Comparison of ENCODE assay signal across 11 mouse cellular contexts in the genomic region with DNA sequence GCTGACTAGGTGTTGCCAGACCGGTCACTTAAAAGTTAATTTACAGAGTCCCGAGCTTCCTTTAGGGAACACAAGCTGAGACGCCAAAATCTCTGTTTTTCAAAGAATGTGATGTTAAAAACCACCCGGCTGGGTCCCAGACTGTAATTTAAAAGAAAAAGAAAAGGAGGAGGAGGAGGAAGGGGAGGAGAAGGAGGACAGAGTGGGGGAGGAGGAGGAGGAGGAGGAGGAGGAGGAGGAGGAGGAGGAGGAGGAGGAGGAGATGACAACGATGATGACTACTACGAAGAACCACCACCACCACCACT. TPM values are rescaled to one million over a fixed set of nuclear protein-coding genes. Genes with fewer than 3 reads are reported as not detected.
DNase-seq lines count a peak whose midpoint lies in the region; ATAC-seq lines count a peak whose summit lies in the region.
"Had no signal": no experiment of that assay in that cellular context is flagged by ENCODE, and none has a peak within 500 bp of the region (broad histone marks: within the 10 kb centered on the region; RNA-seq: fewer than 3 reads in every experiment).

No protein-coding gene starts in this region.

- H3K27ac ChIP-seq in heart, embryonic 15.5 days: peak overlapping the region; percentile 65; the same call in 1 of the 2 replicates
- peak overlapping the region; percentile 87 for H3K27ac ChIP-seq in embryonic facial prominence, embryonic 10.5 days (replicated peaks)
- H3K27ac ChIP-seq in hindbrain, embryonic 10.5 days: peak overlapping the region; percentile 81
- no peak overlapping the region for H3K27ac ChIP-seq in midbrain, embryonic 12.5 days (replicated peaks)
- H3K27ac ChIP-seq: liver, embryonic 13.5 days had no signal

- no peaks in the 10 kb centered on the region for H3K9me3 ChIP-seq in heart, embryonic 15.5 days (replicated peaks)
- H3K9me3 ChIP-seq in embryonic facial prominence, embryonic 10.5 days: no peaks in the 10 kb centered on the region; the same call in 1 of the 2 replicates
- peaks cover 6% of the 10 kb centered on the region; the same call in 1 of the 2 replicates for H3K9me3 ChIP-seq in hindbrain, embryonic 10.5 days
- H3K9me3 ChIP-seq in midbrain, embryonic 12.5 days: no peaks in the 10 kb centered on the region
- H3K9me3 ChIP-seq: liver, embryonic 13.5 days had no signal

- intact Hi-C loops in heart, postnatal 14 days (cut with DNase I): loop anchor here (1.0 to 2.0 kb wide), 4 partner anchors 76 to 252 kb away; no protein-coding TSS in a partner anchor

- peak overlapping the region; percentile 39 for H3K4me3 ChIP-seq in heart, embryonic 15.5 days
- H3K4me3 ChIP-seq in embryonic facial prominence, embryonic 10.5 days: peak overlapping the region; percentile 49
- peak overlapping the region; percentile 37 for H3K4me3 ChIP-seq in hindbrain, embryonic 10.5 days
- H3K4me3 ChIP-seq in midbrain, embryonic 12.5 days: peak overlapping the region; percentile 30

- peak overlapping the region; percentile 67 for H3K4me2 ChIP-seq in heart, embryonic 15.5 days
- peak overlapping the region; percentile 46 for H3K4me2 ChIP-seq in midbrain, embryonic 12.5 days (replicated peaks)

- H3K27me3 ChIP-seq in heart, embryonic 15.5 days: no peaks in the 10 kb centered on the region
- H3K27me3 ChIP-seq in embryonic facial prominence, embryonic 10.5 days (replicated peaks; ENCODE audit: low read depth, poor library complexity, severe bottlenecking): peaks cover 1% of the 10 kb centered on the region; the same call in 1 of the 2 replicates
- 0 out of 2 replicates have a peak, but pooled peaks cover 5% of the 10 kb centered on the region for H3K27me3 ChIP-seq in hindbrain, embryonic 10.5 days (ENCODE audit: insufficient read depth, poor library complexity, severe bottlenecking)
- no peaks in the 10 kb centered on the region for H3K27me3 ChIP-seq in midbrain, embryonic 12.5 days

- no peak for DNase-seq in heart, postnatal 14 days
- DNase-seq in embryonic facial prominence, embryonic 10.5 days (ENCODE audit: low spot score): no peak
- DNase-seq in hindbrain, embryonic 10.5 days (ENCODE audit: low spot score): no peak
- no peak for DNase-seq in layer of hippocampus, adult 18-20 months (ENCODE audit: low spot score in 2 of 2)
- DNase-seq in layer of hippocampus, adult 9-10 months (ENCODE audit: low spot score): no peak
- no peak for DNase-seq in B cell, adult 2 months

- H3K36me3 ChIP-seq in heart, embryonic 15.5 days: no peaks in the 10 kb centered on the region
- no peaks in the 10 kb centered on the region for H3K36me3 ChIP-seq in embryonic facial prominence, embryonic 10.5 days (replicated peaks)
- H3K36me3 ChIP-seq in hindbrain, embryonic 10.5 days: no peaks in the 10 kb centered on the region
- no peaks in the 10 kb centered on the region for H3K36me3 ChIP-seq in midbrain, embryonic 12.5 days
- H3K36me3 ChIP-seq: liver, embryonic 13.5 days had no signal

- ATAC-seq in heart, embryonic 15.5 days (replicated peaks; ENCODE audit: insufficient number of reproducible peaks, insufficient read depth, low FRiP score, low read depth): no peak
- no peak for ATAC-seq in midbrain, embryonic 12.5 days (ENCODE audit: low FRiP score, low read depth)
- ATAC-seq: CD4-positive, CD25-positive, alpha-beta regulatory T cell, adult 4 months had no signal

- peaks cover 12% of the 10 kb centered on the region for H3K4me1 ChIP-seq in heart, embryonic 15.5 days (replicated peaks)
- H3K4me1 ChIP-seq in embryonic facial prominence, embryonic 10.5 days: peaks cover 25% of the 10 kb centered on the region
- peaks cover 12% of the 10 kb centered on the region for H3K4me1 ChIP-seq in hindbrain, embryonic 10.5 days (replicated peaks)
- H3K4me1 ChIP-seq in midbrain, embryonic 12.5 days: no peaks in the 10 kb centered on the region
- H3K4me1 ChIP-seq: liver, embryonic 13.5 days had no signal

- no peak overlapping the region for H3K9ac ChIP-seq in heart, embryonic 15.5 days
- H3K9ac ChIP-seq in midbrain, embryonic 12.5 days (replicated peaks): no peak overlapping the region
- H3K9ac ChIP-seq: liver, embryonic 13.5 days had no signal

- 15% methylated on average over 6 of the region's 6 CpGs for WGBS in heart, embryonic 15.5 days
- WGBS in embryonic facial prominence, embryonic 10.5 days: 24% methylated on average over 6 of the region's 6 CpGs
- 25% methylated on average over 6 of the region's 6 CpGs for WGBS in hindbrain, embryonic 10.5 days
- WGBS in midbrain, embryonic 12.5 days: 39% methylated on average over 4 of the region's 6 CpGs

RNA-seq across cellular contexts. Expression of gene Cdrt4, which starts 30.3 kb away (rescaled TPM):
- not detected in 2 replicates for polyA plus RNA-seq in heart, embryonic 15.5 days (2015; fragmentation: Nextera tagmentation; extraction: Ambion mirVana)
- not detected for total RNA-seq in heart, postnatal 14 days (2021)
- polyA plus RNA-seq in embryonic facial prominence, embryonic 10.5 days (2016; fragmentation: Nextera tagmentation; extraction: Ambion mirVana): 0.29 TPM in 1 of 2 replicates, not detected in the other
- polyA plus RNA-seq in hindbrain, embryonic 10.5 days (2016; fragmentation: Nextera tagmentation; extraction: Ambion mirVana): 0.30 TPM in 1 of 2 replicates, not detected in the other
- not detected in 2 replicates for polyA plus RNA-seq in midbrain, embryonic 12.5 days (2016; fragmentation: Nextera tagmentation; extraction: Ambion mirVana)
- total RNA-seq in layer of hippocampus, adult 18-20 months (2021): not detected
- total RNA-seq: common myeloid progenitor, adult 5-6 weeks had no signal
- polyA plus RNA-seq: CD4-positive, CD25-positive, alpha-beta regulatory T cell, adult 4 months; liver, embryonic 13.5 days had no signal

RNA-seq across cellular contexts. Expression of gene Tvp23b, which starts 41.4 kb away (rescaled TPM):
- polyA plus RNA-seq in heart, embryonic 15.5 days (2015; fragmentation: Nextera tagmentation; extraction: Ambion mirVana): 45.8 and 50.1 TPM in 2 replicates
- total RNA-seq in heart, postnatal 14 days (2021): 10 to 100 TPM; 18.5 to 19.2 TPM
- 45.4 and 50.0 TPM in 2 replicates for polyA plus RNA-seq in embryonic facial prominence, embryonic 10.5 days (2016; fragmentation: Nextera tagmentation; extraction: Ambion mirVana)
- 44.0 and 44.4 TPM in 2 replicates for polyA plus RNA-seq in hindbrain, embryonic 10.5 days (2016; fragmentation: Nextera tagmentation; extraction: Ambion mirVana)
- polyA plus RNA-seq in midbrain, embryonic 12.5 days (2016; fragmentation: Nextera tagmentation; extraction: Ambion mirVana): 45.1 and 46.1 TPM in 2 replicates
- 10 to 100 TPM; 35.9 to 37.4 TPM for total RNA-seq in layer of hippocampus, adult 18-20 months (2021)
